In the genomic region with DNA sequence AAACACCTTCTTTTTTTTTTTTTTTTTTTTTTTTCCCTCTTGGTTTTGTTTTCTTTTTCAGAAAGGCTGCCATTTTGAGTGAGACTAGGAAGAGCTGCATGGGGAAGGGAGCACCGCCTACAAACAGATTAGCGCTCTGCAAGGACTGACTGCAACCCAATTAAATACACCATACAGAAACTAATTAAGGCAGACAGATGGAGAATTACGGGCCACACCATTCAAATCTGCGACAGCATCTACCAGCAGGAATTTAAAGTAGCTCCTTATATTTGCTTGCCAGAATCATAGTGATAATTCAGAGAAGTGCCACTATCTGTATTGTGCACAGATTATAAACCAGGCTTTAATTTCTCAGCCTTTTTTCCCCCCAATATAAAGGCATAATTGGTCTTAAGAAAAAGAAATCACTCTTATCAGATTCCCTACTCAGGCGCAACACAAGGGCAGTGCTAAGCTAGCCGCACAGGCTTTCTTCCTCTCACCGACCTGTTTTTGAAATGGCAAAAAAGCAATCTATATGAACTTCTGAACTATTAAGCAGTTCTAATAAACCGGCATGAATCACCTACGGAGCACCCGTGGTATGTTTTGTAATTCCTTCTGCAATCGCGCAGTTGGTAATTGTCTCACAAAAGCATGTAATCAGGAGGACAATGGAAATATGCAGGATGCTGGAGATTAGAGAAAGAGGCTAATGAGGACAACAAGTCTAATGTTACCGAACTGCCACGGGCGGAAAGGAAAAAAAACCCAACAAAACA, we compare ENCODE assay signal across 14 mouse cellular contexts.
DNase-seq lines count a peak whose midpoint lies in the region; ATAC-seq lines count a peak whose summit lies in the region.
"Had no signal": no experiment of that assay in that cellular context is flagged by ENCODE, and none has a peak within 500 bp of the region (broad histone marks: within the 10 kb centered on the region; RNA-seq: fewer than 3 reads in every experiment).

No protein-coding gene starts in this region.

- no peak overlapping the region for H3K4me2 ChIP-seq in hindbrain, embryonic 15.5 days
- H3K4me2 ChIP-seq: embryonic facial prominence, embryonic 12.5 days; limb, embryonic 12.5 days had no signal

- no peaks in the 10 kb centered on the region for H3K27me3 ChIP-seq in hindbrain, embryonic 15.5 days
- H3K27me3 ChIP-seq in hindbrain, embryonic 10.5 days (ENCODE audit: insufficient read depth, poor library complexity, severe bottlenecking), result peaks cover 22% of the 10 kb centered on the region
- peaks cover 85% of the 10 kb centered on the region for H3K27me3 ChIP-seq in forebrain, embryonic 10.5 days (ENCODE audit: poor library complexity, severe bottlenecking)
- H3K27me3 ChIP-seq: embryonic facial prominence, embryonic 12.5 days had no signal

- peak overlapping the region; percentile 46 for H3K27ac ChIP-seq in hindbrain, embryonic 15.5 days (replicated peaks)
- H3K27ac ChIP-seq in hindbrain, embryonic 10.5 days, result no peak overlapping the region
- 0 out of 2 replicates have a peak overlapping the region, but pooled peaks have one; percentile 35 for H3K27ac ChIP-seq in forebrain, embryonic 10.5 days
- H3K27ac ChIP-seq: embryonic facial prominence, embryonic 12.5 days; heart, adult 2 months; limb, embryonic 12.5 days had no signal

- WGBS in hindbrain, embryonic 15.5 days, result 41% methylated on average over 15 of the region's 15 CpGs
- WGBS in hindbrain, embryonic 10.5 days, result 71% methylated on average over 15 of the region's 15 CpGs
- WGBS in forebrain, embryonic 10.5 days, result 27% methylated on average over 15 of the region's 15 CpGs

- H3K4me3 ChIP-seq in hindbrain, embryonic 15.5 days, result no peak overlapping the region
- H3K4me3 ChIP-seq in hindbrain, embryonic 10.5 days, result no peak overlapping the region
- H3K4me3 ChIP-seq in forebrain, embryonic 10.5 days, result peak overlapping the region; percentile 10; the same call in 1 of the 2 replicates
- H3K4me3 ChIP-seq: embryonic facial prominence, embryonic 12.5 days; heart, adult 2 months; limb, embryonic 12.5 days had no signal

- H3K9me3 ChIP-seq in hindbrain, embryonic 15.5 days, result no peaks in the 10 kb centered on the region
- no peaks in the 10 kb centered on the region for H3K9me3 ChIP-seq in hindbrain, embryonic 10.5 days
- peaks cover 3% of the 10 kb centered on the region; the same call in 1 of the 2 replicates for H3K9me3 ChIP-seq in forebrain, embryonic 10.5 days
- H3K9me3 ChIP-seq: embryonic facial prominence, embryonic 12.5 days; limb, embryonic 12.5 days had no signal

- ATAC-seq in hindbrain, embryonic 15.5 days (ENCODE audit: low FRiP score, low read depth), result peak; percentile 34; the same call in 1 of the 2 replicates

- peaks cover 9% of the 10 kb centered on the region; the same call in 1 of the 2 replicates for H3K4me1 ChIP-seq in hindbrain, embryonic 15.5 days (replicated peaks)
- H3K4me1 ChIP-seq in hindbrain, embryonic 10.5 days (replicated peaks), result no peaks in the 10 kb centered on the region
- peaks cover 22% of the 10 kb centered on the region for H3K4me1 ChIP-seq in forebrain, embryonic 10.5 days
- H3K4me1 ChIP-seq: embryonic facial prominence, embryonic 12.5 days; limb, embryonic 12.5 days had no signal

- peaks cover 4% of the 10 kb centered on the region; the same call in 1 of the 2 replicates for H3K36me3 ChIP-seq in hindbrain, embryonic 15.5 days
- H3K36me3 ChIP-seq in hindbrain, embryonic 10.5 days, result no peaks in the 10 kb centered on the region
- H3K36me3 ChIP-seq in forebrain, embryonic 10.5 days (replicated peaks), result peaks cover 11% of the 10 kb centered on the region
- H3K36me3 ChIP-seq: embryonic facial prominence, embryonic 12.5 days; limb, embryonic 12.5 days had no signal

- no peak for DNase-seq in hindbrain, embryonic 10.5 days (ENCODE audit: low spot score)
- peak; percentile 49 for DNase-seq in MN1 (ENCODE audit: low spot score)
- DNase-seq in forebrain, embryonic 10.5 days (ENCODE audit: extremely low spot score, low spot score), result peak; percentile 25
- peak; percentile 61 to 64 for DNase-seq in layer of hippocampus, adult 8-10 months (ENCODE audit: low spot score in 2 of 2)
- DNase-seq in cerebellum, adult 8-10 months, result no peak
- DNase-seq in urinary bladder, postnatal 14 days (ENCODE audit: low spot score), result no peak
- no peak for DNase-seq in ovary, adult 18-20 months (ENCODE audit: low spot score)
- DNase-seq: heart, adult 2 months; heart, postnatal 14 days; kidney, adult 18-20 months; thymus, postnatal 36 days had no signal

- H3K9ac ChIP-seq in hindbrain, embryonic 15.5 days, result no peak overlapping the region; the same call in 1 of the 2 replicates
- H3K9ac ChIP-seq: embryonic facial prominence, embryonic 12.5 days; limb, embryonic 12.5 days had no signal

Comparison
In these comparisons a context has a peak if more than half of its experiments do, and no peak if none do; other contexts are left out.
1. DNase-seq: peak in MN1 (single experiment), forebrain, embryonic 10.5 days (single experiment) and layer of hippocampus, adult 8-10 months (2 of 2); none in hindbrain, embryonic 10.5 days (single experiment), cerebellum, adult 8-10 months (single experiment), urinary bladder, postnatal 14 days (single experiment) and ovary, adult 18-20 months (single experiment).